Mouse (Mus musculus) gastrocnemius, adult 2 months (tissue): Measurements from ENCODE around the gene Gm21961. TPM values are rescaled to one million over a fixed set of nuclear protein-coding genes. Genes with fewer than 3 reads are reported as not detected.
"Not testable (repeated sequence)": the region's sequence is repeated elsewhere in the genome, so short reads cannot be mapped to it uniquely, and the experiment has no call there.

Experiments
- DNase-seq: peaks from one replicate; pipeline ENCODE4 v3.0.0; 2022
- H3K27ac ChIP-seq: fragments of 200-600 bp; 2 replicates; pipeline ENCODE4 v1.8.1; 2022; ENCODE audit warnings: mild to moderate bottlenecking
- H3K4me3 ChIP-seq: fragments of 200-600 bp; 2 replicates; pipeline ENCODE4 v1.8.1; 2022; ENCODE audit warnings: mild to moderate bottlenecking, moderate library complexity
- CTCF ChIP-seq: fragments of 200-600 bp; IDR thresholded peaks from 2 replicates; pipeline ENCODE4 v1.8.1; 2022; ENCODE audit warnings: antibody characterized with exemption, mild to moderate bottlenecking, moderate library complexity
- intact Hi-C: fragments of 180-260 bp; cut with DNase I; formaldehyde crosslinking; loops from one replicate; pipeline ENCODE4 v1.15.1; 2025
- long read RNA-seq, 2 experiments: library from polyadenylated mRNA; stranded (forward); transcript quantifications; one replicate each; pipeline ENCODE4 v2.0.0; 2021
- total RNA-seq, 2 experiments: library from RNA; stranded (reverse); gene quantifications; 2 replicates each; pipeline ENCODE4 v1.2.3; 2021

The Gm21961 gene
- total RNA-seq = not detected
- long read RNA-seq, experiment 1 = 0 reads
- long read RNA-seq, experiment 2 = 0 reads

DNA sequence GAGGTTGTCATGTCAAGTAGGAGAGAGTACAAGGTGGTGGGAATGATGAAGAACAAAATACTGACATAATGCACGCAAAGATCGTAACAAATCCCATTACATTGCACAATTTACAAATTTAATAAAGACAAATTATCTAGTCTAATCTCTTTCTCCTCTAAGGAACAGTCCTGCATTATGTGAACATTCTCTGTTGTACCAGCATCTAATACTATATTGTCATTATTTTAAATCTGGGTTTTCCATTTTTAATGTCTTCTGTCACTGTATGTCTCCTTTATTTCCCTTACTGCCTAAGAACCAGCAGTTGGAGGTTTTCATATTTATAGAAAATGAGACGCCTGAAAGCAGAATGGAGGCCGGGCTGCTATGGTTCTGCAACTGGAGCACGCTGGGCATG lies at the start of gene Gm21961:
TSS of gene Gm21961 (minus strand) at position 101 of the 400 bp plus-strand sequence.
- TF ChIP-seq CTCF = no peak
- no peak within 1 kb of the TSS for H3K4me3 ChIP-seq
- H3K27ac ChIP-seq = no peak within 1 kb of the TSS
- intact Hi-C loops = no loop called here
- no peak for DNase-seq

GRCm38 (mm10) chr15:65041999-65042398 lies 27.3 kb upstream of the Gm21961 start:
- no peak for DNase-seq
- no peak overlapping the region for H3K27ac ChIP-seq
- intact Hi-C loops = no loop called here
- H3K4me3 ChIP-seq = no peak overlapping the region
- no peak for TF ChIP-seq CTCF

- H3K27ac ChIP-seq, H3K4me3 ChIP-seq, intact Hi-C loops: not testable (repeated sequence)
- peak; percentile 49 for DNase-seq
Measured at GRCm38 (mm10) chr15:65039216-65039615, 24.5 kb upstream of the Gm21961 start.

DNA sequence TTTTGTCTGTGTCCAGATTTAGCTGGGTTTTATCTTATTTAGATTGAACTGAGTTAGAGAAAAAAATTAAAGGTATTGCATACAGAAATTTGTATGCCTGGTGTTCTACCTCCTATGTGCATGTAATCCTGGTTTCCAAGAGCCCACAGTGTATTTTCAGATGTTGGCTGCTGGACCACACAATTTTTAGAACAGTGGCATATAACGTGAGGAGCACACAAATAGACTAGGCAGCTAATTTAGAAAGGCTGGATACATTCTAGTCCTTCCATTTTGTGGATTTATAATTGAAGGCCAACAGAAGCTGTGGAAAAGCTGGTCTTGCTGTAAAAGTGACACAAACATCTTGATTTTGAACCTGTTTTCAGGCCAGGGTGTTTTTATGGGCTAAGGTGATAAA lies 3.3 kb upstream of the Gm21961 start:
- no peak for DNase-seq
- intact Hi-C loops = no loop called here
- Histone ChIP-seq H3K4me3 (no peak overlapping the region), H3K27ac (no peak overlapping the region)
- no peak for TF ChIP-seq CTCF

DNA sequence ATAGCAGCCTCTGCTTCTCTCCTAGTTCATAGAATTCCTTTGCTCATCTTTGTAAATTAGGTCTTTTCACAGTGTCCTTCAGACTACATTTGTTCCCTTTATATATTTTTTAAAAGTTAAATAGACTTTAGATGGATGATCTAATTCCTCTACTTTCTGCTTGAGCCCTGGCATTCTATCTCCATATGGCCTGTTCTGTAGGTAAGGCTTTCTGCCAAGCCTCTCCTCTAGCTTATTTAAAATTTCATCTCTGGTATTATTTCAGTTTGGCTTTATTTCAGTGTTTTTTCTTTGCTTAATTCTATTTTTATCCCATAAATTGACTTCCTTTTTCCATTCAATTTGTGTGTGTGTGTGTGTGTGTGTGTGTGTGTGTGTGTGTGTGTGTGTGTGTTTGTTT lies 8.5 kb downstream of the Gm21961 start:
- TF ChIP-seq CTCF = no peak
- DNase-seq = no peak
- Histone ChIP-seq H3K27ac (no peak overlapping the region), H3K4me3 (no peak overlapping the region)
- intact Hi-C loops = no loop called here

- DNase-seq = no peak
- H3K4me3 ChIP-seq = no peak overlapping the region
- intact Hi-C loops = no loop called here
- TF ChIP-seq CTCF = no peak
- H3K27ac ChIP-seq = no peak overlapping the region
Measured at GRCm38 (mm10) chr15:64994498-64994897, 20.2 kb downstream of the Gm21961 start.

- DNase-seq = no peak
- Histone ChIP-seq H3K4me3 (no peak overlapping the region), H3K27ac (no peak overlapping the region)
- TF ChIP-seq CTCF = no peak
- intact Hi-C loops = no loop called here
Measured at GRCm38 (mm10) chr15:64979976-64980375, 34.7 kb downstream of the Gm21961 start.

- intact Hi-C loops = no loop called here
- TF ChIP-seq CTCF = no peak
- DNase-seq = no peak
Measured at GRCm38 (mm10) chr15:64976044-64976805, 38.5 kb downstream of the Gm21961 start.

More at GRCm38 (mm10) chr15:64976044-64976805, 38.5 kb downstream of the Gm21961 start:
- no peak overlapping the region for H3K27ac ChIP-seq
- no peak overlapping the region for H3K4me3 ChIP-seq

Other genes starting within 250 kb of the Gm21961 start
- not detected for gene Gm21798, start 197.2 kb downstream of the Gm21961 start, total RNA-seq